Mouse (Mus musculus) limb, embryonic 14.5 days (tissue): Measurements from ENCODE around the gene Slc39a3. TPM values are rescaled to one million over a fixed set of nuclear protein-coding genes. Genes with fewer than 3 reads are reported as not detected.
A peak's percentile ranks its signal among the peaks of the same experiment; 100 is the strongest.

ENCODE experiments used
- ATAC-seq: fragments of 200-750 bp; cut with Nextera tagmentation; 2 replicates; pipeline ENCODE4 v1.8.0; 2017; ENCODE audit warnings: low read depth, moderate number of reproducible peaks, moderate TSS enrichment; ENCODE audit not compliant: low FRiP score
- DNase-seq: peaks from one replicate; pipeline ENCODE4 v3.0.0-alpha.2; 2015; ENCODE audit warnings: low spot score
- H3K27ac ChIP-seq: fragments of 300-500 bp; sonication (generic); replicated peaks from 2 replicates; pipeline ENCODE4 v1.5.1; 2014; ENCODE audit warnings: low read depth, mild to moderate bottlenecking, low read length, moderate library complexity, mixed read lengths
- H3K27me3 ChIP-seq: fragments of 300-500 bp; sonication (generic); 2 replicates; pipeline ENCODE4 v1.6.1; 2014; ENCODE audit warnings: low read length, mixed read lengths; ENCODE audit not compliant: control insufficient read depth, insufficient read depth
- H3K36me3 ChIP-seq: fragments of 300-500 bp; sonication (generic); 2 replicates; pipeline ENCODE4 v1.6.1; 2014; ENCODE audit warnings: mild to moderate bottlenecking, low read length, moderate library complexity, mixed read lengths; ENCODE audit not compliant: control insufficient read depth, insufficient read depth
- H3K4me1 ChIP-seq: fragments of 300-500 bp; sonication (generic); 2 replicates; pipeline ENCODE4 v1.6.1; 2014; ENCODE audit warnings: antibody characterized with exemption, low read length, mixed read lengths; ENCODE audit not compliant: control insufficient read depth, insufficient read depth
- H3K4me2 ChIP-seq: fragments of 300-500 bp; sonication (generic); replicated peaks from 2 replicates; pipeline ENCODE4 v1.6.1; 2014; ENCODE audit warnings: low read depth, mild to moderate bottlenecking, low read length, moderate library complexity; ENCODE audit not compliant: severe bottlenecking
- H3K4me3 ChIP-seq: fragments of 300-500 bp; sonication (generic); replicated peaks from 2 replicates; pipeline ENCODE4 v1.5.1; 2014; ENCODE audit warnings: low read length
- H3K9ac ChIP-seq: fragments of 300-500 bp; sonication (generic); 2 replicates; pipeline ENCODE4 v1.6.1; 2014; ENCODE audit warnings: mild to moderate bottlenecking, low read depth, low read length, moderate library complexity; ENCODE audit not compliant: severe bottlenecking
- H3K9me3 ChIP-seq: fragments of 300-500 bp; sonication (generic); 2 replicates; pipeline ENCODE4 v1.6.1; 2016; ENCODE audit warnings: low read length; ENCODE audit not compliant: control insufficient read depth
- POLR2A ChIP-seq: fragments of 200-500 bp; IDR thresholded peaks from 2 replicates; pipeline ENCODE4 v1.8.0; 2012; ENCODE audit warnings: inconsistent platforms, mild to moderate bottlenecking, moderate library complexity, borderline replicate concordance; ENCODE audit not compliant: insufficient read depth, insufficient read length; ENCODE audit errors: extremely low read depth
- WGBS: fragments of 180-500 bp; shearing (Covaris S2); extraction: QIAGEN DNeasy Blood & Tissue Kit; methylation state at CpG from one replicate; pipeline ENCODE4 v1.1.7; 2014; 5-methylcytosine and 5-hydroxymethylcytosine counted together
- polyA plus RNA-seq, 2 experiments: library from polyadenylated mRNA; depleted of rRNA in 1 of 2; stranded (reverse) in 1 of 2; unstranded in 1 of 2; fragments of >200 nt; fragmentation: Nextera tagmentation in 1 of 2; extraction: Ambion mirVana in 1 of 2; gene quantifications; 2 replicates each; pipeline versions ENCODE4 v1.2.1 to v1.2.3; 2012 to 2014

The Slc39a3 gene
- polyA plus RNA-seq, 2 experiments: 12.8 to 25.9 TPM

DNA sequence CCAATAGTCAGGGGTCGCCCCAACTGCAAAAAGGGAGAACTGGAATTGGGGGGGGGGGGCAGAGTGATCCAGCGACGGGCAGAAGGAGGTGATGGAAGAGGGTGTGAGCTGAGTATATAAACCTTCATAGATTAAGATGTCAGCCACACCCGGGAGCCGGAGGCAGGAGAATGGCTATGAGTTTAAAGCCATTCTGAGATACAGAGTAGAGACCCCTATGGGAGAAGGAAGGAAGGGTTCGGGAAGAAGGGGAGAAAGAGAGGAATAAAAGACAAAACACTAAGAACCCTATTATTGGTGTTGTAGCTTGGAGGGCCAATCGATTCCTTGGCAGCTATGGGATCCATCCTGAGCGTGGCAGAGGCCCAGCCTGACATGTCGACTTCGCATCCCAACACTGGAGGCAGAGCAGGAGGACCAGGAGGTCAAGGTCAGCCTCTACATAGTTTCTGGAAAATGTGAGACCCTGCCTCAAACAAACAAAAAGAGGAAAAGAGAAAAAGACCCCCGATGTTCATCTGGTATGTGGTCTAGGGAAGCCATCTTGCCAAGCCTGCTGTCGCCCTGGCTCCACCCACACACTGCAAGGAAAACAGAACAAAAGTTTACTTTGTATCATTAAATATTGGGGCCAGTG lies 11.5 kb downstream of the Slc39a3 start, which contains the start of gene Diras1:
Gene Diras1 (minus strand): TSS at position 24 of the 637 bp plus-strand sequence.
- H3K27ac ChIP-seq: no peak within 1 kb of the TSS
- H3K4me2 ChIP-seq: peak within 1 kb of the TSS; percentile 45
- H3K9ac ChIP-seq: no peak within 1 kb of the TSS
- 57% methylated on average over 10 of the region's 12 CpGs for WGBS
- H3K9me3 ChIP-seq: no peaks in the 10 kb centered on the region
- ATAC-seq: no peak
- TF ChIP-seq POLR2A: no peak
- H3K27me3 ChIP-seq: peaks cover 31% of the 10 kb centered on the region
- DNase-seq: no peak
- H3K4me3 ChIP-seq: peak within 1 kb of the TSS; percentile 15
- no peaks in the 10 kb centered on the region for H3K4me1 ChIP-seq
- H3K36me3 ChIP-seq: peaks cover 11% of the 10 kb centered on the region; the same call in 1 of the 2 replicates

DNA sequence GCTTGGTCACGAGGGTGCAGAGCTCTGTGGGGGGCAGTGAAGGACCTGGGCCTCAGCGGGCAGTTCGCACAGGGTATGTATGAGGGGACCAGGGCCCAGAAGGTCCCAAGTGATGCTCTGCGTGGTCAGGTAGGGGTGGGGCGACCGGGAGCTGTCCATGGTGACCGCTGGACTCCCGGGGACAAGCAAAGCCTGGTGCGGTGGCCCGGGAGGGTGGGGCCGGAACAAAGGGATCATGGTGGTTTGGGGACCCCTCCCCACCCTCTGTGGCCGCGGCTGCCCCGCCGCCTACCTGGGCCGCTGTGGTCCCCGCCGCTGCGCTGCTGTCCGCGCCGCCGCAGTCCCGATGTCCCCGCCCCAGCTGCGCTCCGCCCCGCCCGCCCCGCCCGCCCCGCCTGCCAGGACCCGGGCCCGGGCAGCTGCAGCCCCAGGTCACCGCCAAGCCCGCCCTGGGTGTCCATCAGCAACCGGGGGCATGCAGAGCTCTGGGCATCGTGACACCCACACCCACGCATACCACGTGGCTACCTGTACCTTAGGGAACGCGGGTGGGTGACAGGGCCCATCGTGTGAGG lies 12.1 kb downstream of the Slc39a3 start:
- H3K27ac ChIP-seq: no peak overlapping the region
- H3K9ac ChIP-seq: no peak overlapping the region
- under 1% methylated on average over 27 of the region's 43 CpGs for WGBS
- no peaks in the 10 kb centered on the region for H3K4me1 ChIP-seq
- peak overlapping the region; percentile 45 for H3K4me2 ChIP-seq
- H3K4me3 ChIP-seq: peak overlapping the region; percentile 15
- peaks cover 31% of the 10 kb centered on the region for H3K27me3 ChIP-seq
- no peak for DNase-seq
- TF ChIP-seq POLR2A: no peak
- peaks cover 5% of the 10 kb centered on the region; the same call in 1 of the 2 replicates for H3K36me3 ChIP-seq
- ATAC-seq: 0 out of 2 replicates have a peak, but pooled peaks have one; percentile 20
- H3K9me3 ChIP-seq: no peaks in the 10 kb centered on the region

- 61% methylated on average over 5 of the region's 5 CpGs for WGBS
- Histone ChIP-seq H3K4me3 (no peak overlapping the region), H3K4me2 (no peak overlapping the region)
Measured at GRCm38 (mm10) chr10:81024346-81024937, 12.8 kb downstream of the Slc39a3 start.

DNA sequence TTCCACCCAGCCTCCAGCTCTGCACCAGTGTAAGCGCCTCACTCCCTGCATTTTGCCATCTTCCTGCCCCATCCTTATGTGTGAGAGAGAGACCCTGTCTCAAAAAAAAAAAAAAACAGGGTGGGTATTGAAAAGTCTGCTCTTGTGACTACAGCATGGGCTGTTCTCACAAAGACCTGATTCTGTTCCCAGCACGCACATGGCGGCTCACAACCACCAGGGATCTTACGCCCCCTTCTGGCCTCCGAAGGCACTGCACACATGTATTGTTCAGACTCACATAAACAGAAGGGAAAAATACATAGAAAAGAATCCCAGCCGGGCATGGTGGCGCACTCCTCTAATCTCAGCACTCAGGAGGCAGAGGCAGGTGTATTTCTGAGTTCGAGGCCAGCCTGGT lies 14.5 kb downstream of the Slc39a3 start:
- no peak for TF ChIP-seq POLR2A
- Histone ChIP-seq H3K27me3 (peaks cover 31% of the 10 kb centered on the region), H3K4me1 (no peaks in the 10 kb centered on the region), H3K9ac (no peak overlapping the region), H3K9me3 (no peaks in the 10 kb centered on the region), H3K36me3 (no peaks in the 10 kb centered on the region), H3K4me3 (no peak overlapping the region), H3K4me2 (no peak overlapping the region), H3K27ac (no peak overlapping the region)
- WGBS: 59% methylated on average over 8 of the region's 8 CpGs
- ATAC-seq: no peak
- DNase-seq: no peak

More at GRCm38 (mm10) chr10:81024346-81024937, 12.8 kb downstream of the Slc39a3 start:
- Histone ChIP-seq H3K9ac (no peak overlapping the region), H3K27ac (no peak overlapping the region), H3K36me3 (no peaks in the 10 kb centered on the region), H3K4me1 (no peaks in the 10 kb centered on the region), H3K9me3 (no peaks in the 10 kb centered on the region), H3K27me3 (peaks cover 31% of the 10 kb centered on the region)
- DNase-seq (no peak), ATAC-seq (no peak)
- no peak for TF ChIP-seq POLR2A

- WGBS: 9% methylated on average over 25 of the region's 26 CpGs
Measured at GRCm38 (mm10) chr10:81021547-81022110, 15.6 kb downstream of the Slc39a3 start.

More at GRCm38 (mm10) chr10:81021547-81022110, 15.6 kb downstream of the Slc39a3 start:
- no peaks in the 10 kb centered on the region for H3K4me1 ChIP-seq
- no peaks in the 10 kb centered on the region for H3K36me3 ChIP-seq
- no peak for TF ChIP-seq POLR2A
- H3K9ac ChIP-seq: no peak overlapping the region
- peaks cover 31% of the 10 kb centered on the region for H3K27me3 ChIP-seq
- no peak overlapping the region for H3K4me2 ChIP-seq
- ATAC-seq: no peak
- no peak for DNase-seq
- H3K27ac ChIP-seq: no peak overlapping the region
- H3K4me3 ChIP-seq: no peak overlapping the region
- H3K9me3 ChIP-seq: no peaks in the 10 kb centered on the region
